Mouse (Mus musculus): ENCODE measurements around the gene Znrf4. TPM values are rescaled to one million over a fixed set of nuclear protein-coding genes. Genes with fewer than 3 reads are reported as not detected.

The Znrf4 gene
- polyA plus RNA-seq, 1 experiment from 2014 or later = not detected

GRCm38 (mm10) chr17:56515690-56516410 lies 3.6 kb upstream of the Znrf4 start:
- H3K9ac ChIP-seq (replicated peaks) = peak overlapping the region; percentile 32; the same call in 1 of the 2 replicates
- 12% methylated on average over 13 of the region's 13 CpGs for WGBS
- peak; percentile 72 for ATAC-seq

GRCm38 (mm10) chr17:56514916-56515315 lies 2.7 kb upstream of the Znrf4 start:
- peaks cover 31% of the 10 kb centered on the region for H3K4me1 ChIP-seq (replicated peaks)
- H3K9ac ChIP-seq (replicated peaks) = no peak overlapping the region
- H3K9me3 ChIP-seq = no peaks in the 10 kb centered on the region; the same call in 1 of the 2 replicates
- peaks cover 44% of the 10 kb centered on the region for H3K27me3 ChIP-seq
- WGBS = 59% methylated on average over 12 of the region's 12 CpGs
- no peak overlapping the region for H3K4me3 ChIP-seq (replicated peaks)
- 0 out of 2 replicates have a peak overlapping the region, but pooled peaks have one; percentile 68 for H3K27ac ChIP-seq
- ATAC-seq = no peak
- no peaks in the 10 kb centered on the region for H3K36me3 ChIP-seq
- H3K4me2 ChIP-seq (replicated peaks) = no peak overlapping the region

More at GRCm38 (mm10) chr17:56515690-56516410, 3.6 kb upstream of the Znrf4 start:
- H3K4me1 ChIP-seq (replicated peaks) = peaks cover 23% of the 10 kb centered on the region
- no peaks in the 10 kb centered on the region for H3K36me3 ChIP-seq
- peaks cover 35% of the 10 kb centered on the region for H3K27me3 ChIP-seq
- H3K4me2 ChIP-seq (replicated peaks) = no peak overlapping the region; the same call in 1 of the 2 replicates
- H3K27ac ChIP-seq = peak overlapping the region; percentile 68
- no peaks in the 10 kb centered on the region; the same call in 1 of the 2 replicates for H3K9me3 ChIP-seq
- no peak overlapping the region for H3K4me3 ChIP-seq (replicated peaks)

GRCm38 (mm10) chr17:56514330-56514729 lies 2.1 kb upstream of the Znrf4 start:
- H3K27ac ChIP-seq = no peak overlapping the region
- H3K4me3 ChIP-seq (replicated peaks) = no peak overlapping the region
- no peaks in the 10 kb centered on the region; the same call in 1 of the 2 replicates for H3K9me3 ChIP-seq
- ATAC-seq = no peak
- H3K9ac ChIP-seq (replicated peaks) = no peak overlapping the region
- peaks cover 46% of the 10 kb centered on the region for H3K27me3 ChIP-seq
- no peak overlapping the region for H3K4me2 ChIP-seq (replicated peaks)
- H3K36me3 ChIP-seq = no peaks in the 10 kb centered on the region
- H3K4me1 ChIP-seq (replicated peaks) = peaks cover 36% of the 10 kb centered on the region

- 27% methylated on average over 29 of the region's 29 CpGs for WGBS
Observed at GRCm38 (mm10) chr17:56511707-56512090, 532 bp downstream of the Znrf4 start.

GRCm38 (mm10) chr17:56510970-56511706 lies 1.1 kb downstream of the Znrf4 start:
- Histone ChIP-seq H3K9ac (replicated peaks) (peak overlapping the region; percentile 46), H3K4me2 (replicated peaks) (peak overlapping the region; percentile 45), H3K4me3 (replicated peaks) (peak overlapping the region; percentile 32), H3K27me3 (peaks cover 46% of the 10 kb centered on the region), H3K27ac (0 out of 2 replicates have a peak overlapping the region, but pooled peaks have one; percentile 68), H3K9me3 (no peaks in the 10 kb centered on the region; the same call in 1 of the 2 replicates), H3K4me1 (replicated peaks) (peaks cover 60% of the 10 kb centered on the region), H3K36me3 (no peaks in the 10 kb centered on the region)
- no peak for ATAC-seq
- WGBS = 9% methylated on average over 60 of the region's 60 CpGs

More at GRCm38 (mm10) chr17:56511707-56512090, 532 bp downstream of the Znrf4 start:
- Histone ChIP-seq H3K4me1 (replicated peaks) (peaks cover 56% of the 10 kb centered on the region), H3K9me3 (no peaks in the 10 kb centered on the region; the same call in 1 of the 2 replicates), H3K36me3 (no peaks in the 10 kb centered on the region), H3K4me3 (replicated peaks) (peak overlapping the region; percentile 32), H3K27ac (no peak overlapping the region), H3K27me3 (peaks cover 46% of the 10 kb centered on the region), H3K4me2 (replicated peaks) (peak overlapping the region; percentile 45), H3K9ac (replicated peaks) (peak overlapping the region; percentile 46)
- ATAC-seq = no peak

GRCm38 (mm10) chr17:56510473-56510969 lies 1.7 kb downstream of the Znrf4 start:
- Histone ChIP-seq H3K4me1 (replicated peaks) (peaks cover 54% of the 10 kb centered on the region), H3K27ac (peak overlapping the region; percentile 68)

GRCm38 (mm10) chr17:56509707-56510472 lies 2.3 kb downstream of the Znrf4 start:
- Histone ChIP-seq H3K4me2 (replicated peaks) (peak overlapping the region; percentile 5; the same call in 1 of the 2 replicates), H3K27ac (peak overlapping the region; percentile 68), H3K9ac (replicated peaks) (no peak overlapping the region), H3K4me3 (replicated peaks) (no peak overlapping the region; the same call in 1 of the 2 replicates), H3K27me3 (peaks cover 46% of the 10 kb centered on the region), H3K9me3 (no peaks in the 10 kb centered on the region; the same call in 1 of the 2 replicates), H3K4me1 (replicated peaks) (peaks cover 47% of the 10 kb centered on the region), H3K36me3 (no peaks in the 10 kb centered on the region)
- peak; percentile 12; the same call in 1 of the 2 replicates for ATAC-seq
- 4% methylated on average over 30 of the region's 37 CpGs for WGBS

More at GRCm38 (mm10) chr17:56510473-56510969, 1.7 kb downstream of the Znrf4 start:
- 30% methylated on average over 27 of the region's 27 CpGs for whole genome bisulfite sequencing
- Histone ChIP-seq H3K36me3 (no peaks in the 10 kb centered on the region), H3K9ac (replicated peaks) (no peak overlapping the region), H3K4me3 (replicated peaks) (no peak overlapping the region; the same call in 1 of the 2 replicates), H3K9me3 (no peaks in the 10 kb centered on the region; the same call in 1 of the 2 replicates), H3K27me3 (peaks cover 46% of the 10 kb centered on the region), H3K4me2 (replicated peaks) (0 out of 2 replicates have a peak overlapping the region, but pooled peaks have one; percentile 1)
- no peak for ATAC-seq

- no peak overlapping the region for H3K9ac ChIP-seq (replicated peaks)
- ATAC-seq = 0 out of 2 replicates have a peak, but pooled peaks have one; percentile 2
- no peaks in the 10 kb centered on the region for H3K36me3 ChIP-seq
- WGBS = 32% methylated on average over 10 of the region's 10 CpGs
- peaks cover 39% of the 10 kb centered on the region for H3K27me3 ChIP-seq
- peaks cover 46% of the 10 kb centered on the region for H3K4me1 ChIP-seq (replicated peaks)
- H3K4me3 ChIP-seq (replicated peaks) = no peak overlapping the region
- peaks cover 5% of the 10 kb centered on the region for H3K9me3 ChIP-seq
- H3K4me2 ChIP-seq (replicated peaks) = peak overlapping the region; percentile 5; the same call in 1 of the 2 replicates
- H3K27ac ChIP-seq = peak overlapping the region; percentile 68
Observed at GRCm38 (mm10) chr17:56509021-56509640, 3.1 kb downstream of the Znrf4 start.

- WGBS = 1% methylated on average over 42 of the region's 42 CpGs
- H3K9me3 ChIP-seq = peaks cover 8% of the 10 kb centered on the region
- peak overlapping the region; percentile 55 for H3K4me3 ChIP-seq (replicated peaks)
- peaks cover 48% of the 10 kb centered on the region for H3K4me1 ChIP-seq (replicated peaks)
- H3K4me2 ChIP-seq (replicated peaks) = peak overlapping the region; percentile 89
- H3K27me3 ChIP-seq = peaks cover 27% of the 10 kb centered on the region
- no peaks in the 10 kb centered on the region for H3K36me3 ChIP-seq
- H3K27ac ChIP-seq = peak overlapping the region; percentile 92
- H3K9ac ChIP-seq (replicated peaks) = peak overlapping the region; percentile 82
- peak; percentile 93 for ATAC-seq
Observed at GRCm38 (mm10) chr17:56507161-56508068, 4.8 kb downstream of the Znrf4 start.

- Histone ChIP-seq H3K4me3 (replicated peaks) (peak overlapping the region; percentile 55), H3K4me1 (replicated peaks) (peaks cover 52% of the 10 kb centered on the region)
- ATAC-seq = no peak; the same call in 1 of the 2 replicates
Observed at GRCm38 (mm10) chr17:56506417-56507065, 5.7 kb downstream of the Znrf4 start.

More at GRCm38 (mm10) chr17:56506417-56507065, 5.7 kb downstream of the Znrf4 start:
- 66% methylated on average over 15 of the region's 15 CpGs for WGBS
- Histone ChIP-seq H3K4me2 (replicated peaks) (peak overlapping the region; percentile 89), H3K27ac (peak overlapping the region; percentile 92), H3K36me3 (no peaks in the 10 kb centered on the region), H3K9me3 (peaks cover 8% of the 10 kb centered on the region; the same call in 1 of the 2 replicates), H3K9ac (replicated peaks) (peak overlapping the region; percentile 82), H3K27me3 (peaks cover 18% of the 10 kb centered on the region)

Data from midbrain, embryonic 13.5 days (tissue).